Mouse (Mus musculus): ENCODE measurements around the gene Sdr9c7. TPM values are rescaled to one million over a fixed set of nuclear protein-coding genes. Genes with fewer than 3 reads are reported as not detected.
"Not testable (repeated sequence)": the region's sequence is repeated elsewhere in the genome, so short reads cannot be mapped to it uniquely, and the experiment has no call there.

Sdr9c7 gene
- polyA plus RNA-seq, 1 experiment from 2014 or later: not detected

GRCm38 (mm10) chr10:127915578-127915977 lies 17.3 kb downstream of the Sdr9c7 start:
- ATAC-seq (replicated peaks; ENCODE audit: insufficient number of reproducible peaks, insufficient read depth, low FRiP score, low read depth): no peak
- no peak overlapping the region for H3K27ac ChIP-seq
- H3K4me3 ChIP-seq: no peak overlapping the region
- no peaks in the 10 kb centered on the region for H3K36me3 ChIP-seq
- no peaks in the 10 kb centered on the region for H3K27me3 ChIP-seq
- no peaks in the 10 kb centered on the region for H3K4me1 ChIP-seq (replicated peaks)
- H3K4me2 ChIP-seq: no peak overlapping the region
- H3K9ac ChIP-seq: no peak overlapping the region
- WGBS: 92% methylated on average over 1 of the region's 1 CpGs
- H3K9me3 ChIP-seq (replicated peaks): no peaks in the 10 kb centered on the region

- H3K27me3 ChIP-seq; H3K27ac ChIP-seq; H3K4me2 ChIP-seq; H3K9ac ChIP-seq; H3K36me3 ChIP-seq; H3K4me3 ChIP-seq; ATAC-seq (replicated peaks; ENCODE audit: insufficient number of reproducible peaks, insufficient read depth, low FRiP score, low read depth); H3K4me1 ChIP-seq (replicated peaks); H3K9me3 ChIP-seq (replicated peaks): not testable (repeated sequence)
- 76% methylated on average over 3 of the region's 3 CpGs for WGBS
These were observed 18.9 kb downstream of the Sdr9c7 start for GRCm38 (mm10) chr10:127917183-127917582.

GRCm38 (mm10) chr10:127917651-127918050 lies 19.3 kb downstream of the Sdr9c7 start:
- H3K9ac ChIP-seq: no peak overlapping the region
- no peak overlapping the region for H3K4me3 ChIP-seq
- H3K27me3 ChIP-seq: no peaks in the 10 kb centered on the region
- H3K4me2 ChIP-seq: no peak overlapping the region
- H3K4me1 ChIP-seq (replicated peaks): no peaks in the 10 kb centered on the region
- no peak overlapping the region for H3K27ac ChIP-seq
- 85% methylated on average over 5 of the region's 5 CpGs for WGBS
- no peaks in the 10 kb centered on the region for H3K36me3 ChIP-seq
- ATAC-seq (replicated peaks; ENCODE audit: insufficient number of reproducible peaks, insufficient read depth, low FRiP score, low read depth): no peak
- H3K9me3 ChIP-seq (replicated peaks): no peaks in the 10 kb centered on the region

GRCm38 (mm10) chr10:127922241-127922640 lies 23.9 kb downstream of the Sdr9c7 start:
- ATAC-seq (replicated peaks; ENCODE audit: insufficient number of reproducible peaks, insufficient read depth, low FRiP score, low read depth): no peak
- WGBS: 74% methylated on average over 1 of the region's 1 CpGs
- Histone ChIP-seq H3K36me3 (no peaks in the 10 kb centered on the region), H3K27me3 (no peaks in the 10 kb centered on the region), H3K4me1 (replicated peaks) (no peaks in the 10 kb centered on the region), H3K4me2 (no peak overlapping the region), H3K27ac (no peak overlapping the region), H3K9ac (no peak overlapping the region), H3K9me3 (replicated peaks) (no peaks in the 10 kb centered on the region), H3K4me3 (no peak overlapping the region)

- WGBS: 83% methylated on average over 8 of the region's 8 CpGs
- Histone ChIP-seq H3K9ac (no peak overlapping the region), H3K4me2 (no peak overlapping the region), H3K4me1 (replicated peaks) (no peaks in the 10 kb centered on the region), H3K4me3 (no peak overlapping the region), H3K27me3 (no peaks in the 10 kb centered on the region), H3K27ac (no peak overlapping the region), H3K36me3 (no peaks in the 10 kb centered on the region), H3K9me3 (replicated peaks) (no peaks in the 10 kb centered on the region)
- no peak for ATAC-seq (replicated peaks; ENCODE audit: insufficient number of reproducible peaks, insufficient read depth, low FRiP score, low read depth)
These were observed 24.7 kb downstream of the Sdr9c7 start for GRCm38 (mm10) chr10:127923024-127923423.

- H3K9me3 ChIP-seq (replicated peaks): no peaks in the 10 kb centered on the region
- no peak overlapping the region for H3K27ac ChIP-seq
- ATAC-seq (replicated peaks; ENCODE audit: insufficient number of reproducible peaks, insufficient read depth, low FRiP score, low read depth): no peak
- H3K4me3 ChIP-seq: no peak overlapping the region
- no peaks in the 10 kb centered on the region for H3K36me3 ChIP-seq
- no peaks in the 10 kb centered on the region for H3K27me3 ChIP-seq
- 58% methylated on average over 7 of the region's 7 CpGs for WGBS
- H3K4me1 ChIP-seq (replicated peaks): no peaks in the 10 kb centered on the region
- H3K4me2 ChIP-seq: no peak overlapping the region
- no peak overlapping the region for H3K9ac ChIP-seq
These were observed 26.5 kb downstream of the Sdr9c7 start for GRCm38 (mm10) chr10:127924597-127925378.

- ATAC-seq (replicated peaks; ENCODE audit: insufficient number of reproducible peaks, insufficient read depth, low FRiP score, low read depth): no peak
- Histone ChIP-seq H3K4me1 (replicated peaks) (no peaks in the 10 kb centered on the region), H3K4me3 (no peak overlapping the region), H3K9me3 (replicated peaks) (no peaks in the 10 kb centered on the region), H3K27me3 (no peaks in the 10 kb centered on the region), H3K4me2 (no peak overlapping the region), H3K27ac (no peak overlapping the region), H3K9ac (no peak overlapping the region), H3K36me3 (no peaks in the 10 kb centered on the region)
- WGBS: 35% methylated on average over 2 of the region's 2 CpGs
These were observed 29.4 kb downstream of the Sdr9c7 start for GRCm38 (mm10) chr10:127927737-127928136.

GRCm38 (mm10) chr10:127932290-127932926 lies 34.1 kb downstream of the Sdr9c7 start:
- Histone ChIP-seq H3K27ac (no peak overlapping the region), H3K36me3 (no peaks in the 10 kb centered on the region), H3K4me1 (replicated peaks) (no peaks in the 10 kb centered on the region), H3K4me3 (no peak overlapping the region), H3K4me2 (no peak overlapping the region), H3K9me3 (replicated peaks) (no peaks in the 10 kb centered on the region), H3K27me3 (no peaks in the 10 kb centered on the region), H3K9ac (no peak overlapping the region)
- ATAC-seq (replicated peaks; ENCODE audit: insufficient number of reproducible peaks, insufficient read depth, low FRiP score, low read depth): no peak
- whole genome bisulfite sequencing: 56% methylated on average over 8 of the region's 8 CpGs

GRCm38 (mm10) chr10:127936271-127936670 lies 38.0 kb downstream of the Sdr9c7 start:
- Histone ChIP-seq H3K27ac (no peak overlapping the region), H3K36me3 (no peaks in the 10 kb centered on the region), H3K27me3 (no peaks in the 10 kb centered on the region), H3K9ac (no peak overlapping the region), H3K4me2 (no peak overlapping the region), H3K9me3 (replicated peaks) (no peaks in the 10 kb centered on the region), H3K4me3 (no peak overlapping the region), H3K4me1 (replicated peaks) (no peaks in the 10 kb centered on the region)
- 76% methylated on average over 8 of the region's 8 CpGs for WGBS
- ATAC-seq (replicated peaks; ENCODE audit: insufficient number of reproducible peaks, insufficient read depth, low FRiP score, low read depth): no peak

- Histone ChIP-seq H3K9me3 (replicated peaks) (no peaks in the 10 kb centered on the region), H3K36me3 (no peaks in the 10 kb centered on the region), H3K4me3 (no peak overlapping the region), H3K27me3 (no peaks in the 10 kb centered on the region), H3K4me2 (no peak overlapping the region), H3K4me1 (replicated peaks) (no peaks in the 10 kb centered on the region), H3K27ac (no peak overlapping the region), H3K9ac (no peak overlapping the region)
- 75% methylated on average over 19 of the region's 19 CpGs for WGBS
- ATAC-seq (replicated peaks; ENCODE audit: insufficient number of reproducible peaks, insufficient read depth, low FRiP score, low read depth): no peak
These were observed 38.6 kb downstream of the Sdr9c7 start for GRCm38 (mm10) chr10:127936747-127937409.

- Histone ChIP-seq H3K4me2 (no peak overlapping the region), H3K9ac (no peak overlapping the region), H3K9me3 (replicated peaks) (no peaks in the 10 kb centered on the region), H3K4me3 (no peak overlapping the region), H3K27ac (no peak overlapping the region), H3K4me1 (replicated peaks) (no peaks in the 10 kb centered on the region), H3K36me3 (no peaks in the 10 kb centered on the region), H3K27me3 (no peaks in the 10 kb centered on the region)
- ATAC-seq (replicated peaks; ENCODE audit: insufficient number of reproducible peaks, insufficient read depth, low FRiP score, low read depth): no peak
- 4% methylated on average over 2 of the region's 2 CpGs for WGBS
These were observed 39.2 kb downstream of the Sdr9c7 start for GRCm38 (mm10) chr10:127937428-127938010.
